Mouse (Mus musculus) midbrain, postnatal 0 days (tissue): ENCODE measurements around the gene Cit. TPM values are rescaled to one million over a fixed set of nuclear protein-coding genes. Genes with fewer than 3 reads are reported as not detected.

Experiments used
- ATAC-seq: fragments of 200-750 bp; cut with Nextera tagmentation; 2 replicates; pipeline ENCODE4 v1.8.0; 2017; ENCODE audit warnings: moderate number of reproducible peaks, mild to moderate bottlenecking, moderate TSS enrichment, moderate library complexity; ENCODE audit not compliant: low FRiP score
- DNase-seq: peaks from one replicate; pipeline ENCODE4 v3.0.0-alpha.2; 2015; ENCODE audit warnings: low spot score
- H3K27ac ChIP-seq: fragments of 300-500 bp; sonication (generic); 2 replicates; pipeline ENCODE4 v1.5.1; 2014; ENCODE audit warnings: low read depth, mild to moderate bottlenecking, low read length, mixed read lengths
- H3K27me3 ChIP-seq: fragments of 300-500 bp; sonication (generic); 2 replicates; pipeline ENCODE4 v1.6.1; 2014; ENCODE audit warnings: low read length, control low read depth, mixed read lengths; ENCODE audit not compliant: insufficient read depth
- H3K36me3 ChIP-seq: fragments of 300-500 bp; sonication (generic); 2 replicates; pipeline ENCODE4 v1.6.1; 2014; ENCODE audit warnings: low read length, control low read depth, mixed read lengths; ENCODE audit not compliant: insufficient read depth
- H3K4me1 ChIP-seq: fragments of 300-500 bp; sonication (generic); 2 replicates; pipeline ENCODE4 v1.6.1; 2014; ENCODE audit warnings: mild to moderate bottlenecking, control low read depth, antibody characterized with exemption, low read length, mixed read lengths; ENCODE audit not compliant: insufficient read depth
- H3K4me2 ChIP-seq: fragments of 300-500 bp; sonication (generic); 2 replicates; pipeline ENCODE4 v1.6.1; 2014; ENCODE audit warnings: low read depth, mild to moderate bottlenecking, low read length, mixed read lengths; ENCODE audit not compliant: poor library complexity, severe bottlenecking
- H3K4me3 ChIP-seq: fragments of 300-500 bp; sonication (generic); 2 replicates; pipeline ENCODE4 v1.5.1; 2014; ENCODE audit warnings: low read depth, mild to moderate bottlenecking, low read length, moderate library complexity
- H3K9ac ChIP-seq: fragments of 300-500 bp; sonication (generic); replicated peaks from 2 replicates; pipeline ENCODE4 v1.6.1; 2014; ENCODE audit warnings: mild to moderate bottlenecking, low read length, moderate library complexity, mixed read lengths; ENCODE audit not compliant: poor library complexity, severe bottlenecking
- H3K9me3 ChIP-seq: fragments of 300-500 bp; sonication (generic); 2 replicates; pipeline ENCODE4 v1.6.1; 2016; ENCODE audit warnings: low read length, control low read depth
- CTCF ChIP-seq: IDR thresholded peaks from 2 replicates; pipeline ENCODE4 v1.5.1; 2016; ENCODE audit warnings: antibody characterized with exemption, mild to moderate bottlenecking
- WGBS: fragments of 180-500 bp; shearing (Covaris S2); extraction: QIAGEN DNeasy Blood & Tissue Kit; methylation state at CpG from one replicate; pipeline ENCODE4 v1.1.7; 2014; 5-methylcytosine and 5-hydroxymethylcytosine counted together
- polyA plus RNA-seq: library from polyadenylated mRNA; unstranded; fragments of >200 nt; fragmentation: Nextera tagmentation; extraction: Ambion mirVana; gene quantifications from 2 replicates; pipeline ENCODE4 v1.2.1, GENCODE M21; 2015
- total RNA-seq: library from RNA; depleted of rRNA; stranded (reverse); fragments of >200 nt; gene quantifications from 2 replicates; pipeline ENCODE4 v1.2.3, GENCODE M21; 2014

Gene Cit
- total and polyA plus RNA-seq, 2 experiments from 2014 or later, result 34.7 to 35.9 TPM

DNA sequence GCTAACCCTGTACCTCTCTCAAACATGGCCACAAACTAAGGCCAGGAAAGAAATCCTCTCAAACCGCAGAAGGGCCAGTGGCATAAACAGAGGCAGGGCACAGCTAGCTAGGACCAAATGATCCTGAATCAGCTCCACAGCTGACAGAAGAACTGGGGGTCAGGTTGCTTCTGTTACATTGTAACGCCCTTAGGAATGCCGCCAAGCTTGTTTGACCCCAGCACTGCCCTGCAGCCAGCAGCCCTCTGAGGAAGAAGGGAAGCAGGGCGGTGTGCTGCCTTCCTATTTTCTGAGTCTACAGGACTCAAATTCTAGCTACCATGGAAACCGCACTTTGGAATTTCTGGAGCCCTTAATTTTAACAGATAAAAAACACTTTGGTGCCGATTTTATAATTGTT lies 13.6 kb downstream of the Cit start:
- Histone ChIP-seq H3K9me3 (no peaks in the 10 kb centered on the region), H3K27me3 (no peaks in the 10 kb centered on the region), H3K4me1 (peaks cover 8% of the 10 kb centered on the region; the same call in 1 of the 2 replicates), H3K36me3 (no peaks in the 10 kb centered on the region), H3K27ac (peak overlapping the region; percentile 52), H3K9ac (no peak overlapping the region), H3K4me2 (no peak overlapping the region), H3K4me3 (no peak overlapping the region)
- ATAC-seq (no peak), DNase-seq (no peak)
- WGBS, result 59% methylated on average over 6 of the region's 6 CpGs
- TF ChIP-seq CTCF, result no peak

DNA sequence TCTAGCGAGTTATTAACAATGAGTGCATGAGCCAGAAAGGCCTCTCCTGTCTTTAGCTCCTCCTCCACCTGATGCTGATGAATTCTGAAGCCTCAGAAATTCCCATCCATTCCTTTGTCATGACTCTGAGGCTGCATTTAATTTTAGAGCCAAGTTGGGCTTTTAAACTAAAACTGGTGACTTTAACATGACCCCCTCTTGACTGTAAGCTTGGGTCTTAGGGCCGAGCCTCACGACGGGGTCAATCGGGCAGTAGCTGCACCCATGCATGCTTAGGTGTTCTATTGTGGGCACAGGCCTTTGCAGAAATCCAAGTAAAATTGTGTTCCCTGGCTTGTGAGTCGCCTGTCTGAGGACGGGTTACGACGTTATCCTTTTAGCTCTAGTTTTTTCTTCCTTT lies 14.4 kb downstream of the Cit start:
- TF ChIP-seq CTCF, result no peak
- Histone ChIP-seq H3K4me3 (no peak overlapping the region), H3K9ac (no peak overlapping the region), H3K36me3 (no peaks in the 10 kb centered on the region), H3K9me3 (no peaks in the 10 kb centered on the region), H3K27me3 (no peaks in the 10 kb centered on the region), H3K4me1 (peaks cover 8% of the 10 kb centered on the region; the same call in 1 of the 2 replicates), H3K27ac (0 out of 2 replicates have a peak overlapping the region, but pooled peaks have one; percentile 21), H3K4me2 (no peak overlapping the region)
- ATAC-seq (no peak), DNase-seq (no peak)
- 82% methylated on average over 9 of the region's 9 CpGs for WGBS

DNA sequence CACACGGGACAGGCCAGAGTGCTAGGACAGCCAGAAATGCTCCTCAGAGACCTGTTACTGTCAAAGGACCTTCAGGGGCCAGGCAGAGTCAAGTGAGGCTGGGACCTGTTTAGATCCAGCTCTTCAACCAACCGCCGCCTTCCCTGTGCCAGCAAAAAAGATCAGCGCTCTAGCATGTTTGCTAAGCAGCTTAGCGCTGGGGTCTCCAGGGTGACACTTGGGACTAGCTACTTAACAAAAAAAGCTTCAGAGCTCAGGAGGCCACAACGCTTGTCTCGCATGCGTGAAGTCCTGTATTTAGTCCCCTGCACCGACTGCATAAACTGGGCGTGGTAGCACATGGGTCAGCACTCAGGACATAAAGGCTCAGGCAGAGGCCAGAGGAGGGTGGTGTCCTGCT lies 16.9 kb downstream of the Cit start:
- 64% methylated on average over 10 of the region's 10 CpGs for WGBS
- no peaks in the 10 kb centered on the region for H3K36me3 ChIP-seq
- no peak overlapping the region for H3K9ac ChIP-seq
- TF ChIP-seq CTCF, result no peak
- no peak overlapping the region for H3K4me2 ChIP-seq
- no peaks in the 10 kb centered on the region for H3K27me3 ChIP-seq
- DNase-seq, result no peak
- H3K4me1 ChIP-seq, result peaks cover 8% of the 10 kb centered on the region; the same call in 1 of the 2 replicates
- no peak for ATAC-seq
- H3K4me3 ChIP-seq, result no peak overlapping the region
- no peaks in the 10 kb centered on the region for H3K9me3 ChIP-seq
- H3K27ac ChIP-seq, result no peak overlapping the region

DNA sequence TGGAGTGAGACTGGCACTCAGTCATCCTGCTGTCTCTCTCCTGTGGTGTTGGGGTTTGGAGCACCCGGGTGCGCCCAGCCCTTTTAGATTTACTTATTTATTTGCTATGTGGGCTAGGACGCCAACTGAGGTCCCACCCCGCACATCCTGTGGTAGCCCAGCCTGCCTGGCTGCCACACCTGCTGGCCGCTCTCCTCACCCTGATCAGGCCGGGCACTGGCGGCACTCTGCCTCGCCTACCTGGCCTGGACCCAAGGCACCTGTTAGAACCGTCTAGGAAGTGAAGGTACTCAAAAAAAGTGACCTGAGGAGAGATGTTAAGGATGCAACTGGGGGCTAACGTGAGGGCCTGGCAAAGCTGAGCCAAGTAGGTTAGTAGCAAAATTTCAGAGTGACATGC lies 17.4 kb downstream of the Cit start:
- ATAC-seq (no peak), DNase-seq (no peak)
- WGBS, result 93% methylated on average over 10 of the region's 10 CpGs
- Histone ChIP-seq H3K27ac (no peak overlapping the region), H3K36me3 (no peaks in the 10 kb centered on the region), H3K27me3 (no peaks in the 10 kb centered on the region), H3K4me1 (peaks cover 8% of the 10 kb centered on the region; the same call in 1 of the 2 replicates), H3K9me3 (no peaks in the 10 kb centered on the region), H3K4me2 (no peak overlapping the region), H3K4me3 (no peak overlapping the region), H3K9ac (no peak overlapping the region)
- no peak for TF ChIP-seq CTCF

DNA sequence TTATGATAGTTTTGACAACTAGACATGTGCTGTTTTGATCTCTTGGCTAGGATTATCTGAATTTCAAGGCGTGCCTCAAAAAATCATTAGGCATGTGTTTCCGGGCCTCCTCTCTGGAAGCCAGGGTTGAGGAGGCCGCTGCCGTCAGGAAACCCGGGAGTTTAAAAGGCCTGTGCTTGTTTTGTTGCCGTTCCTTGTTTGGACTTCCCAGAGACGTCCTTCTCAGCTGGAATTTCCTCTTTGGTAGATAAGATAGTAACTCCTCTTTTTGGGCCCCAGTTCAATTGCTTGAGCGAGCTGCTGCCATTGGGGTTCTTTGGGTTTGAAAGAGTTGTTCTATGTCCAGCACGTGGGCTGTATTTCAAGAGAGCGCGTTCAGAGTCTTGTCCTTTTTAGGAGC lies 21.2 kb downstream of the Cit start:
- ATAC-seq (no peak), DNase-seq (no peak)
- 68% methylated on average over 11 of the region's 11 CpGs for WGBS

DNA sequence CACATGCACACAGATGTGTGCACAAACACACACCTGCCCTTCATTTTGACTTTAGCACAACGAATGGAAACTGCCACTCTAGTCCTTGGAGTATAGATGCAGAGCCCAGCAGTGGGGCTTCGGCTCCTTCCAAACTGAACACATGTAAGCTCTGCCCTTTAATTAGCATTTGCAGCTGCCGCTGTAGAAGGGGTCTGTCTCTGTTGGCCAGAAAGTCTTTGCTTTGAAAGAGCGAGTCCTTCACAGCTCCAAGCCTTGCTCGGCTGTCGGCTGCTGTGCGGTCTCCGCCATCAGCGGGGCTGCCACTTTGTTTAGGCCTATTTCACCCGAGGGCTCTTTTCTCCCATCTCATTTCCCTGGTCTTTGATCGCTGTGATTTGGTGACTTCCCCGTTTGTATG lies 23.5 kb downstream of the Cit start:
- no peak for ATAC-seq
- no peak for TF ChIP-seq CTCF
- DNase-seq, result peak; percentile 36
- Histone ChIP-seq H3K4me1 (0 out of 2 replicates have a peak, but pooled peaks cover 3% of the 10 kb centered on the region), H3K4me3 (no peak overlapping the region), H3K9me3 (no peaks in the 10 kb centered on the region), H3K36me3 (no peaks in the 10 kb centered on the region), H3K4me2 (no peak overlapping the region), H3K27me3 (no peaks in the 10 kb centered on the region), H3K27ac (no peak overlapping the region), H3K9ac (no peak overlapping the region)
- WGBS, result 24% methylated on average over 12 of the region's 12 CpGs

More for the DNA sequence above, 21.2 kb downstream of the Cit start:
- no peak for TF ChIP-seq CTCF
- Histone ChIP-seq H3K36me3 (no peaks in the 10 kb centered on the region), H3K4me1 (0 out of 2 replicates have a peak, but pooled peaks cover 3% of the 10 kb centered on the region), H3K9me3 (no peaks in the 10 kb centered on the region), H3K4me3 (no peak overlapping the region), H3K4me2 (no peak overlapping the region), H3K27me3 (no peaks in the 10 kb centered on the region), H3K9ac (no peak overlapping the region), H3K27ac (no peak overlapping the region)
